Mouse (Mus musculus): ENCODE data around the gene A3galt2.

Gene A3galt2

GRCm38 (mm10) chr4:128728431-128728851, 26.7 kb upstream of the A3galt2 start:
- no peak for DNase-seq (ENCODE audit: low spot score)

- DNase-seq (ENCODE audit: low spot score): no peak
These were observed 26.0 kb upstream of the A3galt2 start for GRCm38 (mm10) chr4:128729033-128729708.

GRCm38 (mm10) chr4:128729709-128730037, 25.5 kb upstream of the A3galt2 start:
- no peak for DNase-seq (ENCODE audit: low spot score)

GRCm38 (mm10) chr4:128730271-128730670, 24.9 kb upstream of the A3galt2 start:
- no peak for DNase-seq (ENCODE audit: low spot score)

GRCm38 (mm10) chr4:128732794-128733193, 22.4 kb upstream of the A3galt2 start:
- DNase-seq (ENCODE audit: low spot score): no peak

- no peak for DNase-seq (ENCODE audit: low spot score)
These were observed 21.7 kb upstream of the A3galt2 start for GRCm38 (mm10) chr4:128733496-128733895.

GRCm38 (mm10) chr4:128734217-128734616, 20.9 kb upstream of the A3galt2 start:
- no peak for DNase-seq (ENCODE audit: low spot score)

- DNase-seq (ENCODE audit: low spot score): no peak
These were observed 20.2 kb upstream of the A3galt2 start for GRCm38 (mm10) chr4:128734721-128735671.

- no peak for DNase-seq (ENCODE audit: low spot score)
These were observed 18.0 kb upstream of the A3galt2 start for GRCm38 (mm10) chr4:128737137-128737589.

- DNase-seq (ENCODE audit: low spot score): no peak
These were observed 17.1 kb upstream of the A3galt2 start for GRCm38 (mm10) chr4:128737825-128738610.

GRCm38 (mm10) chr4:128740878-128741277, 14.3 kb upstream of the A3galt2 start:
- DNase-seq (ENCODE audit: low spot score): no peak

- no peak for DNase-seq (ENCODE audit: low spot score)
These were observed 13.3 kb upstream of the A3galt2 start for GRCm38 (mm10) chr4:128741906-128742305.

- DNase-seq (ENCODE audit: low spot score): no peak
These were observed 12.7 kb upstream of the A3galt2 start for GRCm38 (mm10) chr4:128742379-128742970.

GRCm38 (mm10) chr4:128743031-128743626, 12.0 kb upstream of the A3galt2 start:
- no peak for DNase-seq (ENCODE audit: low spot score)

GRCm38 (mm10) chr4:128745160-128745559, 10.0 kb upstream of the A3galt2 start:
- no peak for DNase-seq (ENCODE audit: low spot score)

- DNase-seq (ENCODE audit: low spot score): no peak
These were observed 7.4 kb upstream of the A3galt2 start for GRCm38 (mm10) chr4:128747614-128748270.

GRCm38 (mm10) chr4:128748309-128748708, 6.9 kb upstream of the A3galt2 start:
- DNase-seq (ENCODE audit: low spot score): no peak

- DNase-seq (ENCODE audit: low spot score): no peak
These were observed 4.2 kb upstream of the A3galt2 start for GRCm38 (mm10) chr4:128751006-128751405.

- no peak for DNase-seq (ENCODE audit: low spot score)
These were observed 3.0 kb upstream of the A3galt2 start for GRCm38 (mm10) chr4:128752031-128752757.

GRCm38 (mm10) chr4:128753571-128753970, 1.6 kb upstream of the A3galt2 start:
- DNase-seq (ENCODE audit: low spot score): no peak

All from yolk sac, embryonic 10.5 days (tissue).